Mouse (Mus musculus) CH12.LX (cell line): ENCODE measurements around the gene Grin3a. TPM values are rescaled to one million over a fixed set of nuclear protein-coding genes. Genes with fewer than 3 reads are reported as not detected.

Source experiments
- DNase-seq: peaks from one replicate; pipeline ENCODE4 v3.0.0-alpha.2; 2013; ENCODE audit errors: extremely low read depth
- H3K27ac ChIP-seq: 2 replicates; pipeline ENCODE4 v1.5.1; 2012; ENCODE audit warnings: low read depth, mild to moderate bottlenecking, control low read depth, moderate library complexity; ENCODE audit not compliant: insufficient read depth
- H3K27me3 ChIP-seq: replicated peaks from 2 replicates; pipeline ENCODE3; 2012; ENCODE audit warnings: inconsistent platforms
- H3K36me3 ChIP-seq, 2 experiments: replicated peaks in 1 of 2; 2 replicates each; pipeline versions ENCODE3 to v1.6.1; 2012; ENCODE audit warnings: inconsistent platforms in 1 of 2, low read length in 1 of 2, mild to moderate bottlenecking in 1 of 2, mixed read lengths in 1 of 2, moderate library complexity in 1 of 2; ENCODE audit not compliant: control insufficient read depth in 1 of 2, insufficient read depth in 1 of 2
- H3K4me1 ChIP-seq, 2 experiments: 2 replicates each; pipeline ENCODE4 v1.6.1; 2012; ENCODE audit warnings: inconsistent platforms in 1 of 2, moderate library complexity in 1 of 2; ENCODE audit not compliant: insufficient read depth in 2 of 2, control insufficient read depth in 1 of 2
- H3K4me2 ChIP-seq: 2 replicates; pipeline ENCODE4 v1.6.1; 2012; ENCODE audit warnings: low read depth, mild to moderate bottlenecking, control low read depth; ENCODE audit not compliant: poor library complexity, insufficient read depth, severe bottlenecking
- H3K4me3 ChIP-seq, 3 experiments: fragments of 150-350 bp in 1 of 3; sonication (generic) in 1 of 3; replicated peaks in 1 of 3; 2 replicates each; pipeline versions ENCODE3 to v1.5.1; 2011 to 2012; ENCODE audit warnings: low read depth in 2 of 3, low read length in 2 of 3, mild to moderate bottlenecking in 2 of 3, moderate library complexity in 2 of 3, control low read depth in 1 of 3, improper control_type of control experiment in 1 of 3, inconsistent platforms in 1 of 3, mixed read lengths in 1 of 3; ENCODE audit not compliant: poor library complexity in 1 of 3
- H3K79me2 ChIP-seq: replicated peaks from 2 replicates; pipeline ENCODE4 v1.6.1; 2012; ENCODE audit warnings: mild to moderate bottlenecking, moderate library complexity; ENCODE audit not compliant: control insufficient read depth, poor library complexity, insufficient read depth, severe bottlenecking; ENCODE audit errors: extremely low read depth
- H3K9ac ChIP-seq: 2 replicates; pipeline ENCODE4 v1.6.1; 2012; ENCODE audit warnings: low read depth, mild to moderate bottlenecking, control low read depth, moderate library complexity; ENCODE audit not compliant: insufficient read depth
- H3K9me3 ChIP-seq: replicated peaks from 2 replicates; pipeline ENCODE3; 2012; ENCODE audit warnings: low read length, inconsistent platforms, mixed read lengths
- BHLHE40 ChIP-seq: IDR thresholded peaks from 2 replicates; pipeline ENCODE4 v1.6.1; 2011; ENCODE audit warnings: mild to moderate bottlenecking, low read depth, low read length, improper control_type of control experiment
- CHD2 ChIP-seq: IDR thresholded peaks from 2 replicates; pipeline ENCODE4 v1.6.1; 2011; ENCODE audit warnings: low read length, improper control_type of control experiment
- CTCF ChIP-seq, 2 experiments: IDR thresholded peaks in 1 of 2; conservative IDR thresholded peaks in 1 of 2; 2 replicates each; pipeline ENCODE4 v1.5.1; 2011 to 2012; ENCODE audit warnings: low read depth in 2 of 2, low read length in 2 of 2, improper control_type of control experiment in 1 of 2, inconsistent platforms in 1 of 2, mild to moderate bottlenecking in 1 of 2, moderate library complexity in 1 of 2
- ELF1 ChIP-seq: IDR thresholded peaks from 2 replicates; pipeline ENCODE4 v1.6.1; 2014; ENCODE audit warnings: low read depth, mild to moderate bottlenecking, inconsistent platforms, low read length, improper control_type of control experiment
- EP300 ChIP-seq: IDR thresholded peaks from 2 replicates; pipeline ENCODE4 v1.6.1; 2011; ENCODE audit warnings: low read length, improper control_type of control experiment
- ETS1 ChIP-seq: conservative IDR thresholded peaks from 2 replicates; pipeline ENCODE4 v1.6.1; 2012; ENCODE audit warnings: low read depth, mild to moderate bottlenecking, inconsistent platforms, low read length, improper control_type of control experiment, moderate library complexity
- IRF4 ChIP-seq: IDR thresholded peaks from 2 replicates; pipeline ENCODE4 v1.6.1; 2014; ENCODE audit warnings: low read depth, mild to moderate bottlenecking, inconsistent platforms, low read length, improper control_type of control experiment
- JUN ChIP-seq: IDR thresholded peaks from 2 replicates; pipeline ENCODE4 v1.6.1; 2011; ENCODE audit warnings: low read depth, mild to moderate bottlenecking, low read length, improper control_type of control experiment, moderate library complexity; ENCODE audit not compliant: insufficient read depth
- JUND ChIP-seq: conservative IDR thresholded peaks from 2 replicates; pipeline ENCODE4 v1.6.1; 2011; ENCODE audit warnings: low read depth, low read length, improper control_type of control experiment
- KAT2A ChIP-seq: IDR thresholded peaks from 2 replicates; pipeline ENCODE4 v1.6.1; 2012; ENCODE audit warnings: low read length, improper control_type of control experiment, inconsistent platforms; ENCODE audit not compliant: insufficient replicate concordance
- MAFK ChIP-seq: IDR thresholded peaks from 2 replicates; pipeline ENCODE4 v1.6.1; 2011; ENCODE audit warnings: low read length, improper control_type of control experiment; ENCODE audit not compliant: insufficient replicate concordance
- MAX ChIP-seq: IDR thresholded peaks from 2 replicates; pipeline ENCODE4 v1.6.1; 2011; ENCODE audit warnings: low read length, improper control_type of control experiment
- MAZ ChIP-seq: IDR thresholded peaks from 2 replicates; pipeline ENCODE4 v1.6.1; 2012; ENCODE audit warnings: low read depth, mild to moderate bottlenecking, inconsistent platforms, low read length, improper control_type of control experiment, moderate library complexity
- MEF2A ChIP-seq: IDR thresholded peaks from 2 replicates; pipeline ENCODE4 v1.6.1; 2014; ENCODE audit warnings: low read depth, mild to moderate bottlenecking, inconsistent platforms, low read length, improper control_type of control experiment, borderline replicate concordance
- MXI1 ChIP-seq: IDR thresholded peaks from 2 replicates; pipeline ENCODE4 v1.6.1; 2011; ENCODE audit warnings: mild to moderate bottlenecking, low read depth, low read length, improper control_type of control experiment
- MYC ChIP-seq: IDR thresholded peaks from 2 replicates; pipeline ENCODE4 v1.6.1; 2011; ENCODE audit warnings: low read depth, mild to moderate bottlenecking, improper control_type of control experiment, low read length
- NELFE ChIP-seq: IDR thresholded peaks from 2 replicates; pipeline ENCODE4 v1.6.1; 2011; ENCODE audit warnings: low read depth, low read length, improper control_type of control experiment
- PAX5 ChIP-seq: IDR thresholded peaks from 2 replicates; pipeline ENCODE4 v1.6.1; 2012; ENCODE audit warnings: low read length, inconsistent platforms, mixed read lengths
- POLR2AphosphoS2 ChIP-seq: IDR thresholded peaks from 2 replicates; pipeline ENCODE4 v1.6.1; 2011; ENCODE audit warnings: low read depth, low read length, improper control_type of control experiment
- RCOR1 ChIP-seq: conservative IDR thresholded peaks from 2 replicates; pipeline ENCODE4 v1.6.1; 2012; ENCODE audit warnings: low read depth, mild to moderate bottlenecking, inconsistent platforms, low read length, improper control_type of control experiment
- SIN3A ChIP-seq: IDR thresholded peaks from 2 replicates; pipeline ENCODE4 v1.6.1; 2012; ENCODE audit warnings: low read length, improper control_type of control experiment, inconsistent platforms
- SMC3 ChIP-seq: IDR thresholded peaks from 2 replicates; pipeline ENCODE4 v1.6.1; 2011; ENCODE audit warnings: low read depth, low read length, improper control_type of control experiment
- TBP ChIP-seq: conservative IDR thresholded peaks from 2 replicates; pipeline ENCODE4 v1.6.1; 2011; ENCODE audit warnings: low read depth, low read length, improper control_type of control experiment
- TCF12 ChIP-seq: IDR thresholded peaks from 2 replicates; pipeline ENCODE4 v1.6.1; 2014; ENCODE audit warnings: low read depth, mild to moderate bottlenecking, inconsistent platforms, low read length, improper control_type of control experiment
- USF2 ChIP-seq: conservative IDR thresholded peaks from 2 replicates; pipeline ENCODE4 v1.6.1; 2011; ENCODE audit warnings: low read depth, low read length, improper control_type of control experiment
- ZNF384 ChIP-seq: IDR thresholded peaks from 2 replicates; pipeline ENCODE4 v1.6.1; 2012; ENCODE audit warnings: low read depth, low read length, improper control_type of control experiment, inconsistent platforms
- dilution Hi-C: fragments of 300-500 bp; cut with MboI; formaldehyde crosslinking; loops from 2 replicates; pipeline ENCODE4 v1.14.3; 2020; ENCODE audit warnings: low sequenced_read_pairs; ENCODE audit not compliant: extremely low pct_unique_long_range_greater_than_20kb, extremely low pct_ligation_motif_present
- in situ Hi-C: fragments of 300-500 bp; cut with MboI; formaldehyde crosslinking; loops from 3 replicates; pipeline ENCODE4 v1.14.3; 2019; ENCODE audit warnings: low sequenced_read_pairs, low pct_ligation_motif_present, low pct_unique_long_range_greater_than_20kb, mixed read lengths
- polyA plus RNA-seq: library from polyadenylated mRNA; unstranded; fragments of >175 nt; gene quantifications from 2 replicates; pipeline ENCODE4 v1.2.1, GENCODE M21; 2012; ENCODE audit warnings: low read depth; ENCODE audit not compliant: insufficient read length
- total RNA-seq, 2 experiments: library from RNA; depleted of rRNA; stranded (reverse); fragments of 300-350 nt in 1 of 2; fragments of >200 nt in 1 of 2; gene quantifications; 2 replicates each; pipeline ENCODE4 v1.2.3; 2012 to 2014

Gene Grin3a
- total and polyA plus RNA-seq, 3 experiments: 0.06 TPM; not detected in 2

- Histone ChIP-seq H3K36me3 (no peaks in the 10 kb centered on the region), H3K4me1 (peaks cover 0 to under 1% of the 10 kb centered on the region in 2 experiments; a peak in 1 of 4 replicates)
- dilution Hi-C loops: no loop called here
These were observed 116.2 kb downstream of the Grin3a start for GRCm38 (mm10) chr4:49729326-49729725.

GRCm38 (mm10) chr4:49723908-49724307, 121.6 kb downstream of the Grin3a start:
- DNase-seq: peak; percentile 38
- no peaks in the 10 kb centered on the region for H3K27me3 ChIP-seq
- no peak overlapping the region for H3K4me2 ChIP-seq
- no peak overlapping the region for H3K4me3 ChIP-seq
- H3K27ac ChIP-seq: no peak overlapping the region
- H3K36me3 ChIP-seq: no peaks in the 10 kb centered on the region
- TF ChIP-seq RCOR1: peak; percentile 86; the same call in 1 of the 2 replicates
- TF ChIP-seq CHD2: peak; percentile 48; the same call in 1 of the 2 replicates
- no peak for TF ChIP-seq POLR2AphosphoS2
- TF ChIP-seq ZNF384: no peak
- 0 out of 2 replicates have a peak, but pooled peaks have one; percentile 12 for TF ChIP-seq MAFK
- TF ChIP-seq MAX: peak; percentile 46; the same call in 1 of the 2 replicates
- peak; percentile 22; the same call in 1 of the 2 replicates for TF ChIP-seq ETS1
- TF ChIP-seq CTCF (conservative IDR thresholded peaks at IDR 0.05 in 1 of 2, IDR thresholded peaks at IDR 0.05 in 1 of 2; ENCODE audit: low read depth in 2 of 2, low read length in 2 of 2): no peak
- no peak for TF ChIP-seq NELFE
- peak; percentile 95 for TF ChIP-seq IRF4
- TF ChIP-seq BHLHE40: peak; percentile 40; the same call in 1 of the 2 replicates
- TF ChIP-seq SIN3A: no peak
- TF ChIP-seq KAT2A: no peak
- peak; percentile 52; the same call in 1 of the 2 replicates for TF ChIP-seq MEF2A
- TF ChIP-seq MYC: 0 out of 2 replicates have a peak, but pooled peaks have one; percentile 44
- TF ChIP-seq EP300: peak; percentile 98
- peak; percentile 91 for TF ChIP-seq JUND
- no peak for TF ChIP-seq TBP
- no peak for TF ChIP-seq ELF1
- peak; percentile 83 for TF ChIP-seq JUN
- TF ChIP-seq SMC3: no peak
- TF ChIP-seq, all 38 proteins: peak for 12
- Histone ChIP-seq H3K4me1 (peaks cover 5 to 15% of the 10 kb centered on the region in 2 experiments), H3K9me3 (no peaks in the 10 kb centered on the region), H3K79me2 (no peaks in the 10 kb centered on the region), H3K9ac (no peak overlapping the region)
- dilution Hi-C loops: no loop called here
- in situ Hi-C loops: no loop called here

More at GRCm38 (mm10) chr4:49729326-49729725, 116.2 kb downstream of the Grin3a start:
- Histone ChIP-seq H3K9ac (no peak overlapping the region), H3K9me3 (no peaks in the 10 kb centered on the region), H3K27me3 (no peaks in the 10 kb centered on the region), H3K79me2 (no peaks in the 10 kb centered on the region), H3K4me3 (no peak overlapping the region), H3K27ac (no peak overlapping the region), H3K4me2 (no peak overlapping the region)
- TF ChIP-seq MAZ: no peak
- TF ChIP-seq USF2: no peak
- no peak for TF ChIP-seq PAX5
- TF ChIP-seq MXI1: no peak
- TF ChIP-seq TCF12: no peak
- no peak for TF ChIP-seq CHD2
- TF ChIP-seq RCOR1: no peak
- in situ Hi-C loops: no loop called here
- DNase-seq: no peak
